Mouse (Mus musculus): ENCODE data around the gene Hist3h2ba. TPM values are rescaled to one million over a fixed set of nuclear protein-coding genes. Genes with fewer than 3 reads are reported as not detected.
A peak's percentile ranks its signal among the peaks of the same experiment; 100 is the strongest.

Hist3h2ba gene
- total and polyA plus RNA-seq, 3 experiments: not detected

GRCm38 (mm10) chr11:58969659-58970058 is 20.9 kb downstream of the Hist3h2ba start:
- TF ChIP-seq TBP (conservative IDR thresholded peaks at IDR 0.05; ENCODE audit: low read depth, low read length) (no peak), ZNF384 (IDR thresholded peaks at IDR 0.05; ENCODE audit: low read depth, low read length) (no peak), NRF1 (IDR thresholded peaks at IDR 0.05; ENCODE audit: low read depth, low read length) (no peak), IRF4 (IDR thresholded peaks at IDR 0.05; ENCODE audit: low read depth, low read length) (no peak), SIN3A (IDR thresholded peaks at IDR 0.05; ENCODE audit: low read length) (no peak), MXI1 (IDR thresholded peaks at IDR 0.05; ENCODE audit: low read depth, low read length) (no peak)
- Histone ChIP-seq H3K4me1 (ENCODE audit: control insufficient read depth in 1 of 2, insufficient read depth in 2 of 2) (peaks cover 12 to 66% of the 10 kb centered on the region in 2 experiments), H3K9me3 (replicated peaks; ENCODE audit: low read length) (no peaks in the 10 kb centered on the region), H3K27me3 (replicated peaks) (no peaks in the 10 kb centered on the region), H3K4me3 (replicated peaks in 1 of 3; ENCODE audit: low read depth in 2 of 3, low read length in 2 of 3, poor library complexity in 1 of 3) (no peak overlapping the region), H3K79me2 (replicated peaks; ENCODE audit: control insufficient read depth, extremely low read depth, insufficient read depth, poor library complexity, severe bottlenecking) (peaks cover 16% of the 10 kb centered on the region), H3K9ac (ENCODE audit: insufficient read depth, low read depth) (no peak overlapping the region), H3K27ac (ENCODE audit: insufficient read depth, low read depth) (no peak overlapping the region), H3K4me2 (ENCODE audit: insufficient read depth, low read depth, poor library complexity, severe bottlenecking) (no peak overlapping the region), H3K36me3 (replicated peaks in 1 of 2; ENCODE audit: control insufficient read depth in 1 of 2, insufficient read depth in 1 of 2, low read length in 1 of 2) (peaks cover 28 to 72% of the 10 kb centered on the region in 2 experiments)
- in situ Hi-C loops (cut with MboI; ENCODE audit: low pct_ligation_motif_present, low pct_unique_long_range_greater_than_20kb, low sequenced_read_pairs): no loop called here
- no peak for DNase-seq (ENCODE audit: extremely low read depth)
- dilution Hi-C loops (cut with MboI; ENCODE audit: extremely low pct_ligation_motif_present, extremely low pct_unique_long_range_greater_than_20kb, low sequenced_read_pairs): no loop called here

GRCm38 (mm10) chr11:58970831-58971530 is 22.3 kb downstream of the Hist3h2ba start:
- dilution Hi-C loops (cut with MboI; ENCODE audit: extremely low pct_ligation_motif_present, extremely low pct_unique_long_range_greater_than_20kb, low sequenced_read_pairs): no loop called here
- Histone ChIP-seq H3K27ac (ENCODE audit: insufficient read depth, low read depth) (peak overlapping the region; percentile 16; the same call in 1 of the 2 replicates), H3K4me2 (ENCODE audit: insufficient read depth, low read depth, poor library complexity, severe bottlenecking) (no peak overlapping the region), H3K36me3 (replicated peaks in 1 of 2; ENCODE audit: control insufficient read depth in 1 of 2, insufficient read depth in 1 of 2, low read length in 1 of 2) (peaks cover 28 to 74% of the 10 kb centered on the region in 2 experiments), H3K27me3 (replicated peaks) (no peaks in the 10 kb centered on the region), H3K4me3 (replicated peaks in 1 of 3; ENCODE audit: low read depth in 2 of 3, low read length in 2 of 3, poor library complexity in 1 of 3) (no peak overlapping the region), H3K79me2 (replicated peaks; ENCODE audit: control insufficient read depth, extremely low read depth, insufficient read depth, poor library complexity, severe bottlenecking) (peaks cover 19% of the 10 kb centered on the region), H3K9ac (ENCODE audit: insufficient read depth, low read depth) (no peak overlapping the region), H3K4me1 (ENCODE audit: control insufficient read depth in 1 of 2, insufficient read depth in 2 of 2) (peaks cover 14 to 75% of the 10 kb centered on the region in 2 experiments), H3K9me3 (replicated peaks; ENCODE audit: low read length) (no peaks in the 10 kb centered on the region)
- in situ Hi-C loops (cut with MboI; ENCODE audit: low pct_ligation_motif_present, low pct_unique_long_range_greater_than_20kb, low sequenced_read_pairs): no loop called here
- no peak for DNase-seq (ENCODE audit: extremely low read depth)
- TF ChIP-seq CTCF (conservative IDR thresholded peaks at IDR 0.05 in 1 of 2, IDR thresholded peaks at IDR 0.05 in 1 of 2; ENCODE audit: low read depth in 2 of 2, low read length in 2 of 2): peak in 1 of 2 experiments; percentile 15; a peak in 1 of 4 replicates
- TF ChIP-seq MXI1 (IDR thresholded peaks at IDR 0.05; ENCODE audit: low read depth, low read length): no peak

GRCm38 (mm10) chr11:58971796-58972195 is 23.1 kb downstream of the Hist3h2ba start:
- Histone ChIP-seq H3K79me2 (replicated peaks; ENCODE audit: control insufficient read depth, extremely low read depth, insufficient read depth, poor library complexity, severe bottlenecking) (peaks cover 22% of the 10 kb centered on the region), H3K4me2 (ENCODE audit: insufficient read depth, low read depth, poor library complexity, severe bottlenecking) (peak overlapping the region; percentile 29; the same call in 1 of the 2 replicates), H3K9me3 (replicated peaks; ENCODE audit: low read length) (no peaks in the 10 kb centered on the region), H3K27me3 (replicated peaks) (no peaks in the 10 kb centered on the region), H3K36me3 (replicated peaks in 1 of 2; ENCODE audit: control insufficient read depth in 1 of 2, insufficient read depth in 1 of 2, low read length in 1 of 2) (peaks cover 28 to 69% of the 10 kb centered on the region in 2 experiments), H3K4me3 (replicated peaks in 1 of 3; ENCODE audit: low read depth in 2 of 3, low read length in 2 of 3, poor library complexity in 1 of 3) (no peak overlapping the region), H3K4me1 (ENCODE audit: control insufficient read depth in 1 of 2, insufficient read depth in 2 of 2) (peaks cover 14 to 78% of the 10 kb centered on the region in 2 experiments), H3K27ac (ENCODE audit: insufficient read depth, low read depth) (peak overlapping the region; percentile 37; the same call in 1 of the 2 replicates), H3K9ac (ENCODE audit: insufficient read depth, low read depth) (no peak overlapping the region)
- in situ Hi-C loops (cut with MboI; ENCODE audit: low pct_ligation_motif_present, low pct_unique_long_range_greater_than_20kb, low sequenced_read_pairs): no loop called here
- DNase-seq (ENCODE audit: extremely low read depth): peak; percentile 39
- dilution Hi-C loops (cut with MboI; ENCODE audit: extremely low pct_ligation_motif_present, extremely low pct_unique_long_range_greater_than_20kb, low sequenced_read_pairs): no loop called here
- TF ChIP-seq SMC3 (IDR thresholded peaks at IDR 0.05; ENCODE audit: low read depth, low read length) (no peak), ETS1 (conservative IDR thresholded peaks at IDR 0.05; ENCODE audit: low read depth, low read length) (peak; percentile 50; the same call in 1 of the 2 replicates), ZC3H11A (IDR thresholded peaks at IDR 0.05; ENCODE audit: low read depth, low read length) (no peak), TCF12 (IDR thresholded peaks at IDR 0.05; ENCODE audit: low read depth, low read length) (peak; percentile 69), MAZ (IDR thresholded peaks at IDR 0.05; ENCODE audit: low read depth, low read length) (0 out of 2 replicates have a peak, but pooled peaks have one; percentile 48), MAX (IDR thresholded peaks at IDR 0.05; ENCODE audit: low read length) (0 out of 2 replicates have a peak, but pooled peaks have one; percentile 56), E2F4 (IDR thresholded peaks at IDR 0.05; ENCODE audit: insufficient replicate concordance, low read depth, low read length) (no peak), RCOR1 (conservative IDR thresholded peaks at IDR 0.05; ENCODE audit: low read depth, low read length) (no peak), MAFK (IDR thresholded peaks at IDR 0.05; ENCODE audit: insufficient replicate concordance, low read length) (no peak), NELFE (IDR thresholded peaks at IDR 0.05; ENCODE audit: low read depth, low read length) (no peak), EP300 (IDR thresholded peaks at IDR 0.05; ENCODE audit: low read length) (peak; percentile 57), HCFC1 (IDR thresholded peaks at IDR 0.05; ENCODE audit: low read depth, low read length) (no peak), TBP (conservative IDR thresholded peaks at IDR 0.05; ENCODE audit: low read depth, low read length) (no peak), RAD21 (IDR thresholded peaks at IDR 0.05; ENCODE audit: low read depth, low read length) (no peak), POLR2AphosphoS2 (IDR thresholded peaks at IDR 0.05; ENCODE audit: low read depth, low read length) (no peak), GABPA (IDR thresholded peaks at IDR 0.05; ENCODE audit: insufficient replicate concordance, low read depth, low read length) (no peak), PAX5 (IDR thresholded peaks at IDR 0.05; ENCODE audit: low read length) (no peak), ZNF384 (IDR thresholded peaks at IDR 0.05; ENCODE audit: low read depth, low read length) (no peak), ZKSCAN1 (IDR thresholded peaks at IDR 0.05; ENCODE audit: borderline replicate concordance, low read depth, low read length) (no peak)

All from CH12.LX (cell line).